9 mouse cellular contexts compared by ENCODE assay signal in genomic region chr3:121532176-121532575, GRCm38 (mm10). TPM values are rescaled to one million over a fixed set of nuclear protein-coding genes. Genes with fewer than 3 reads are reported as not detected.
DNase-seq lines count a peak whose midpoint lies in the region; ATAC-seq and TF ChIP-seq lines count a peak whose summit lies in the region.
"Had no signal": no experiment of that assay in that cellular context is flagged by ENCODE, and none has a peak within 500 bp of the region (broad histone marks: within the 10 kb centered on the region; RNA-seq: fewer than 3 reads in every experiment).

Gene Slc44a3, minus strand, starts transcription at chr3:121532404.

- TF ChIP-seq EP300 in heart, adult 2 months (IDR thresholded peaks at IDR 0.05; ENCODE audit: insufficient read depth, low read depth, low read length) = no peak

- peak; percentile 45 for TF ChIP-seq CTCF in heart, adult 2 months (IDR thresholded peaks at IDR 0.05)
- peak; percentile 40 for TF ChIP-seq CTCF in hindbrain, postnatal 0 days (IDR thresholded peaks at IDR 0.05; ENCODE audit: low read depth)

- no peak within 1 kb of the TSS for H3K27ac ChIP-seq in heart, adult 2 months
- no peak within 1 kb of the TSS for H3K27ac ChIP-seq in hindbrain, postnatal 0 days
- H3K27ac ChIP-seq in liver, embryonic 12.5 days = no peak within 1 kb of the TSS
- H3K27ac ChIP-seq: macrophage had no signal

- 6% methylated on average over 24 of the region's 24 CpGs for WGBS in heart, adult 2 months
- WGBS in hindbrain, postnatal 0 days = 5% methylated on average over 24 of the region's 24 CpGs
- WGBS in liver, embryonic 12.5 days (ENCODE audit: insufficient replicate concordance) = 5% methylated on average over 24 of the region's 24 CpGs

- ATAC-seq in hindbrain, postnatal 0 days = peak; percentile 47; the same call in 1 of the 2 replicates
- ATAC-seq in liver, embryonic 12.5 days = peak; percentile 50

- no peaks in the 10 kb centered on the region for H3K79me2 ChIP-seq in heart, adult 2 months (replicated peaks; ENCODE audit: control insufficient read depth, insufficient read depth, low read length)

- no peak for TF ChIP-seq POLR2A in heart, adult 2 months (IDR thresholded peaks at IDR 0.05; ENCODE audit: insufficient read depth, low read depth, low read length)

- no peaks in the 10 kb centered on the region for H3K9me3 ChIP-seq in hindbrain, postnatal 0 days (ENCODE audit: low read length)
- no peaks in the 10 kb centered on the region for H3K9me3 ChIP-seq in liver, embryonic 12.5 days (replicated peaks)

- H3K4me2 ChIP-seq in hindbrain, postnatal 0 days (ENCODE audit: low read depth, low read length) = peak within 1 kb of the TSS; percentile 53
- peak within 1 kb of the TSS; percentile 53 for H3K4me2 ChIP-seq in liver, embryonic 12.5 days

- no peaks in the 10 kb centered on the region for H3K36me3 ChIP-seq in heart, adult 2 months (ENCODE audit: control insufficient read depth, insufficient read depth, low read length)
- H3K36me3 ChIP-seq in hindbrain, postnatal 0 days (ENCODE audit: insufficient read depth, low read length) = no peaks in the 10 kb centered on the region
- H3K36me3 ChIP-seq in liver, embryonic 12.5 days = no peaks in the 10 kb centered on the region

- H3K4me3 ChIP-seq in heart, adult 2 months = no peak within 1 kb of the TSS
- peak within 1 kb of the TSS; percentile 25 for H3K4me3 ChIP-seq in hindbrain, postnatal 0 days (ENCODE audit: low read length)
- H3K4me3 ChIP-seq in liver, embryonic 12.5 days = peak within 1 kb of the TSS; percentile 29

- no peaks in the 10 kb centered on the region; the same call in 1 of the 2 replicates for H3K4me1 ChIP-seq in heart, adult 2 months (ENCODE audit: control insufficient read depth, insufficient read depth, low read length)
- H3K4me1 ChIP-seq in hindbrain, postnatal 0 days (ENCODE audit: insufficient read depth, low read length) = no peaks in the 10 kb centered on the region
- H3K4me1 ChIP-seq in liver, embryonic 12.5 days = peaks cover 14% of the 10 kb centered on the region; the same call in 1 of the 2 replicates

- DNase-seq in heart, adult 2 months = peak in 1 of 2 experiments; percentile 16
- DNase-seq in heart, adult 8-10 months (ENCODE audit: low spot score) = no peak
- DNase-seq in embryo, embryonic 9.5 days (ENCODE audit: extremely low spot score) = peak; percentile 48
- no peak for DNase-seq in hindbrain, postnatal 0 days (ENCODE audit: low spot score)
- peak; percentile 32 for DNase-seq in neural tube, embryonic 10.5 days (ENCODE audit: extremely low spot score, low spot score)
- peak; percentile 61 for DNase-seq in urinary bladder, postnatal 25 days (ENCODE audit: low spot score)
- DNase-seq in frontal cortex, postnatal 10 days (ENCODE audit: low spot score in 2 of 2) = no peak

- peak within 1 kb of the TSS; percentile 23; the same call in 1 of the 2 replicates for H3K9ac ChIP-seq in heart, adult 2 months (ENCODE audit: low read depth, low read length)
- 0 out of 2 replicates have a peak within 1 kb of the TSS, but pooled peaks have one; percentile 24 for H3K9ac ChIP-seq in hindbrain, postnatal 0 days (replicated peaks; ENCODE audit: low read length)
- no peak within 1 kb of the TSS for H3K9ac ChIP-seq in liver, embryonic 12.5 days

- peaks cover 3% of the 10 kb centered on the region; the same call in 1 of the 2 replicates for H3K27me3 ChIP-seq in heart, adult 2 months (ENCODE audit: control insufficient read depth, insufficient read depth, low read length)
- no peaks in the 10 kb centered on the region for H3K27me3 ChIP-seq in hindbrain, postnatal 0 days (ENCODE audit: insufficient read depth, low read length)
- H3K27me3 ChIP-seq in liver, embryonic 12.5 days (replicated peaks) = peaks cover 34% of the 10 kb centered on the region

- intact Hi-C loops in heart, adult 2 months (cut with DNase I) = loop anchor here (10.0 kb wide), 1 partner anchor 343 kb away; no protein-coding TSS in a partner anchor

RNA-seq across cellular contexts. Expression of gene Slc44a3, which starts in this region (rescaled TPM):
- total RNA-seq in heart, adult 2 months (2021) = not detected
- 0.38 and 1.1 TPM in 2 replicates for polyA plus RNA-seq in heart, adult 2 months (2012; rRNA removed)
- total RNA-seq in heart, adult 8-10 months (2022) = under 1 TPM in 1 of 4 experiments, not detected in 3; 0.17 TPM
- total RNA-seq in hindbrain, postnatal 0 days (2014; rRNA removed) = 0.14 and 0.68 TPM in 2 replicates
- polyA plus RNA-seq in hindbrain, postnatal 0 days (2015; fragmentation: Nextera tagmentation; extraction: Ambion mirVana) = 0.51 and 0.96 TPM in 2 replicates
- polyA plus RNA-seq in liver, embryonic 12.5 days (2016; fragmentation: Nextera tagmentation; extraction: Ambion mirVana) = 3.7 and 3.9 TPM in 2 replicates
- polyA plus RNA-seq: macrophage had no signal

Comparison
In these comparisons a context has a peak if more than half of its experiments do, and no peak if none do; other contexts are left out.
1. Peak in ATAC-seq, H3K4me3 ChIP-seq, H3K9ac ChIP-seq and H3K4me2 ChIP-seq in hindbrain, postnatal 0 days; RNA of the gene not detected or under 1 TPM.
2. DNase-seq: peak in embryo, embryonic 9.5 days (single experiment), neural tube, embryonic 10.5 days (single experiment) and urinary bladder, postnatal 25 days (single experiment); none in heart, adult 8-10 months (single experiment), hindbrain, postnatal 0 days (single experiment) and frontal cortex, postnatal 10 days (0 of 2).